Mouse (Mus musculus): ENCODE measurements around the gene Ltf.
A peak's percentile ranks its signal among the peaks of the same experiment; 100 is the strongest.

The Ltf gene

DNA sequence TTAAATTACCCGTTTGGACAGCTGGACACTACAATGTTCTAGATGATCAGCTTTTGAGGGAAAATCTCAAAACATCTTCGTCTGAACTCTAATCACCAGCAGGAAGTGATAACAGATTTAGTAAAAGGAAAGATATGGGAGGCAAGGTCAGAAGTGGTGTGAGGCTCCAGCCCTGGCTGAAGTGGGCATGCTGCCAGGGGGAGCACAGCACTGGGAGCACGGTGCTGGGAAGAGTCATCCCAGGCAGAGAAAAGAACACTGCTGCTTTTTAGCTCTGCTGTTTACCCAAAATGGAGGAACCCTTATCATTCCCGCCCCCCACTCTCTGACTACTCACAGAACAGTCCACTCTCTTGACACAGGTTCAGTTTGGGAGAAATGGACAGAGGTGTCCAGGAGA is 20.9 kb downstream of the Ltf start:
- no peak for DNase-seq (ENCODE audit: low spot score)

DNA sequence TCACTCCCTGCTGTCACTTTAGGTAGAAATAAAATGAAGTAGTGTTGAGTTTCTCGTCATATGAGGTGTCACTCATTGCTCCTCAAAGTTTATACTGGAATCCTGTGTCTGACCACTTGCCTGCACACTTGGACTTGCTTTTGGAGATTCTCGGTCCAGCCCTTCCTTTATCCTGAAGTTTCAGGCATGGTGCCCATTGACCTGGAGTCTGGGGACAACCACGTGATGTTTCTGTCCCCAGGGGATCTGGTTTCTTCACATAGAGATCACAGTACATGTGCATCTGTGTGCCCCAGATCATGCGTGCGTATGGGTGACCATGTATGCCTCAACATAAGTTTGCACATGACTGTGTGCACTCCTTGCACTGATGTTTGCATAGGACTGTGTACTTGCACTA is 23.2 kb downstream of the Ltf start:
- DNase-seq (ENCODE audit: low spot score): no peak

GRCm38 (mm10) chr9:111046222-111046621 is 27.2 kb downstream of the Ltf start:
- no peak for DNase-seq (ENCODE audit: low spot score)

DNA sequence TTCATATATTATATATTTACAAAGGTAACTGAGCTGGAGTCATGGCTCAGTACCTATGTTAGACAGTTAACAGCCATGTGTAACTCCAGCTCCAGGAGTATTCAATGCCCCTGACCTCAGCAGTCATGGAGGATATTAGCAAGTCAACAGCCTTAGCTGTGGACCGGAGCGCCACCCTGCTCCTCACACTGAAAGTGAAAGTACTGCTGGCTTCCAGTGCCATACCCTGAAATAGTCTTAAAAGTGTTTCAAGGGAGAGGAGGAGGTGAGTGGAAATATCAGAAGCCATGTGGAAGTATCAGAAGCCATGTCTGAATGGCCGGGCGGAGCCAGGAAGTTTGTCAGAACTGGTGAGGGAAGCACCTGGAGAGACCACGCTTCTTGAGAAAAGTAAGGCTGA is 28.2 kb downstream of the Ltf start:
- no peak for DNase-seq (ENCODE audit: low spot score)

- DNase-seq (ENCODE audit: low spot score): no peak
Measured at GRCm38 (mm10) chr9:111048452-111048851, 29.4 kb downstream of the Ltf start.

GRCm38 (mm10) chr9:111054923-111055322 is 35.9 kb downstream of the Ltf start:
- DNase-seq (ENCODE audit: low spot score): no peak

GRCm38 (mm10) chr9:111055800-111056518 is 36.9 kb downstream of the Ltf start:
- DNase-seq (ENCODE audit: low spot score): no peak

DNA sequence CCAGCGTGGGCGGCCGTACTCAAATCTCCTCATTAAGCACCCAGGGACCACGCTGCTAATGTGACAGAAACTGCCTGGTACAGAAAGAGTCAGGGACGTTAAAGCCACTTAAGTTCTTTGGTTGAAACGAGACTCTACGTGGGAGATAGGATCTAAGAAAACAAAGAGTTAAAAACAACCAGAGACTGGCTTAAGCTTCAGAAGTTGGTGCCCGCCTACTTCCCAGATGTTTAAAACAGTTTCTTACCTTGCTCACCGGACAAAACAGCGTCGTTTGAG is 37.4 kb downstream of the Ltf start:
- DNase-seq (ENCODE audit: low spot score): no peak

GRCm38 (mm10) chr9:111056798-111057543 is 37.9 kb downstream of the Ltf start, which contains the start of gene Ccrl2:
Gene Ccrl2 (minus strand): TSS chr9:111057519.
- peak; percentile 53 for DNase-seq (ENCODE audit: low spot score)

DNA sequence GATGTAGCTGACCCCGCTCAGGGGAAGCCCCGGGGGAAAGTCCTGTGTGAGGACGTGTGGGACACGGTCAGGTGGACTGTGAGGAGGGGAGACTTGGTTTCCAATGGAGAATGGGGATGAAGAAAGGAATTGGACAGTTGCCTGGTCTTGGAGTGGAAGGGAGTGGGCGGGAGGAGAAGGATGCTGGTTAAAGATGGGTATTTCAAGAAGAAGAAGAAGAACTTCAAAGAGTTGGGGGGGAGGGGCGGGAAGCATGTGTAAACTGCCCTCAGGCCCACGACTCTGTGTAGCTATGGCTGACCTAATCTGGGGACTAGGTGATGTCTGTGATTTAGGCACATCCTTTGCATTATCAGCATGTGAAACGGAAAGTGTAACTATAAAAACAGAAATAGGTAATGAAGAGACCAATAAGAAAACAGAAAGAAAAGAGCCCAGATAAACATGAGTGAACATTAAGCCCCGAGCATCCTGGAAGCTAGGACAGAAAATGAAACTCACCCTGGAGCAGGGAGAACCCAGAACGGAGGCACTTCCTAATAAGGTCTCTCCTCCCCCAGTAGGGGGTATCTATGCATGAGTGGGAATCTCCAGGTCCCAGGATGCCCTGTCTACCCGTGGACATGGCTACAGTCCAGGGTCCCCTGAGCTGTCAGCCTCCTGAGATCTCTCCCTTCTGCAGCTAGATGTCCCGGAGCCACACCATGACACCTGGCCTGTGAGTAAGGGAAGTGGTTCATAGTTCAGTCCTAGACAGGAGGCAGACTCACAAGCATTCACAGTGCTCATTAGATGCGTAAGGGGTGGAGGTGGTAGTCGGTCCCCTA is 38.7 kb downstream of the Ltf start:
- no peak for DNase-seq (ENCODE audit: low spot score)

GRCm38 (mm10) chr9:111058943-111059556 is 40.0 kb downstream of the Ltf start:
- no peak for DNase-seq (ENCODE audit: low spot score)

- no peak for DNase-seq (ENCODE audit: low spot score)
Measured at GRCm38 (mm10) chr9:111062840-111063239, 43.8 kb downstream of the Ltf start.

GRCm38 (mm10) chr9:111067052-111067451 is 48.0 kb downstream of the Ltf start:
- DNase-seq (ENCODE audit: low spot score): no peak

GRCm38 (mm10) chr9:111070546-111070961 is 51.5 kb downstream of the Ltf start:
- no peak for DNase-seq (ENCODE audit: low spot score)

DNA sequence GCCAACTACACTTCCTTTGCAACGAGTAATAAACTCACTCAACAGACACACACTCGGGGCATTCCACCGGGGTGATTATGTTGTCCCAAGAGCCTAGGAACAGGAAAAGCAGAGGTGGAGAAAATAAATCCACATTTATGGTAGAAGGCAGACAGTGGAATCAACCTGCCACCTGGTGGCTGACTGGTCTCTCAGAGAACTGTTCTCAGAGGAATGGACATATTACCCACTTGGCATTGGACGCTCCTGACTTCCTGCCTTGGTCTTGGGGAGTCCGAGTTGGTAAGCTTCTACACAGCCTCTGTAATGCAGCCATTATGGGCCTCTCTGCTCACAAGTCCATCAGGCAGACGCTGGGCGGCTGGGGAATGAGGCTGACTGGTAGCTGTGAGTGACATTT is 53.1 kb downstream of the Ltf start:
- no peak for DNase-seq (ENCODE audit: low spot score)

GRCm38 (mm10) chr9:111072971-111073370 is 53.9 kb downstream of the Ltf start:
- no peak for DNase-seq (ENCODE audit: low spot score)

DNA sequence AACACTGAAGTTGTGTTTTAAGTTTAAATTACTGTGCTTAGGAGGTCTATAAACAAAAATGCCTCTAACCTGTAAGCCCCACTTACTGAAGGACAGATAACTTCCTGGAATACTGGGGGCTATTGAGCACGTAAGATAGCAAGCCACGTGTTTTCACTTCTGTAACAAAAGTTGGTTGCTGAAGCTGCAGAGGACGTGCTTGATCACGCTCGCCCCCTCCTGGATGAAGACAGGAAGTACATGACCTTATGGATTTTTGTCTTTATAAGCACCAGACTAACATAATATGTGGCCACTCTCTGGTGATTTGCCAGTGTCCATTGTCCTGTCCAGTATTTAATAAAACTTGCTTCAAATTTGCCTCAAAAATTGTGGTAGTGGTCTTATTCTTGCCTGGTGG is 58.7 kb downstream of the Ltf start:
- DNase-seq (ENCODE audit: low spot score): no peak

DNA sequence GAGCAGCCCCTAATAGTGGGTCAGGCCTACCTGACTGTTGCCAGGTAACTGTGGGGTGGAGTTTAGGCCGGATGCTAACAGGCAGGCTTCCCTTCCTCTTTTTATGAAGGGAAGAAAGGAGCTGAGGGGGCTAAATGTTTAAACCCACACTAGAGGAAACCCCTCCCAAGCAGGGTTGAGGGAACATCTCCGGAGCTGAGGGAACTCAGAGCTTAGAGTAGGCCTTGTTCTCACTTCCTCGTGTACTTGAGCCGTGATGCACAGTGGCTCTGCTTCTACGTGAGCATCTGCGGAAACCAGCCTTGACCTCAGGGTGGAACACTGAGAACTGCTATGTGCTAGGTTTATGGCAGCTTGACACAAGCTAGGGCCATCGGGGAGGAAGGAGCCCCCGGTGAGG is 61.7 kb downstream of the Ltf start:
- no peak for DNase-seq (ENCODE audit: low spot score)

DNA sequence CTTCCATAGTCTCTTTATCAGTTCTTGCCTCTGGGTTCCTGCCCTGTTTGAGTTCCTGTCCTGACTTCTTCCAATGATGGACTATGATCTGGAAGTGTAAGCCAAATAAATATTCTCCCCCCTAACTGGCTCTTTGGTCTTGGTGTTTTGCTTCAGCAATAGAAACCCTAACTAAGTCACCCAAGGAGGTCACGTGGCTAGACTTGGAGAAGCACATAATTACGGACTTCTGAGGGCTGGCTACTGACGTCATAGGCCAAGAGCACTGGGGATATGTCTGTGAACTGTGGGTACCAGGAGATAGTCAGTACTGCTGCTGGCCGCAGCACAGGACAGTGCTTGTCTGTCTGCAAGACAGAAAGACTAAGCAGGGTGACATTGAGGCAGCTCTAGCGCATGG is 62.7 kb downstream of the Ltf start:
- DNase-seq (ENCODE audit: low spot score): no peak

DNA sequence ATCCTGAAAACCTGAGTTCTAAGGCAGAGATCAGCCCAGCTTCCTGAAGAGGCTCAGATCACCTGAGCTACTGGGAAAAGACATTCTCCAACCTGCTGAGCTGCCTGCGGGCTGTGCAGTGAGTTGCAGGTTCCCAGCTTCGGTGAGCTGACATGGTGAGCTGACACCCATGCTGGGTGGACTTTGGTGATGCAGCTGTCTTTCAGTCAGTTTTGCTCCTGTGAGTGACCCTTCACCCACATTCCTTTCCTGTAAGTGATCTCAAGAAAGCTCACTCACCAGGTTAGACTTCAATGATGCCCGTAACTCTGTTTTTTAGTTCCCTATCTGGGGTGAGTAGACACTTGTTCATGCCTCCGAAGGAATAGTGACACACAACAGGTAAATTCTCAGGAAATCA is 66.3 kb downstream of the Ltf start:
- DNase-seq (ENCODE audit: low spot score): no peak

GRCm38 (mm10) chr9:111086137-111086536 is 67.1 kb downstream of the Ltf start:
- DNase-seq (ENCODE audit: low spot score): no peak

DNA sequence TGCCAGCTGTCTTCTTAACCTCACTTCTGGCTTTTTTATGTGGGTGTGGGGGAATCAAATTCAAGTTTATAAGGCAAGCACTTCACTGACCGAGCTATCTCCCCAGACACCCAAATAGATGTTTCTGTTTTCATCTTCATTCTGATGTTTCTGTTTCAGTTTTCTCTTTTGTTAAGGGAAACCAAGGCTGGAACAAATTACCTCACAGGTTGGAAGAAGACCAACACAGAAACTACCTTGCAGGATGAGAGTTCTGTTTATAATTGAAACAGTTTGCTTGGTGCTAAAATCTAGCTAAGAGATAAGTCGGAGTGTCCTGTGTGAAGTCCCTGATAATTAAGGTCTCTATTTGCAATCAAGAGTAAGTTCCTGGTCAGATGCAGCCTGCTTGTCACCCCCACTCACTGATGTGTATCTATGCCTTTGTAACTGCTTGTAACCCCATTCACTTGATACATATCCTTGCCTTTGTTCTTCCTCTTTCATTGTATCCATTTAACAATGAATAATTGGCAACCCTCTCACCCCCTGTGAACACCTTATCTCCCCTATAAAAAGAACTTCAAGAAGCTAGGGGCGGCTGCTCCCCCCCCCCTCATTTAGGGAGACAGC is 68.0 kb downstream of the Ltf start:
- DNase-seq (ENCODE audit: low spot score): no peak

Data from yolk sac, embryonic 10.5 days (tissue).